Mouse (Mus musculus) myocyte (in vitro differentiated cells): Measurements from ENCODE around the gene Wrap73. TPM values are rescaled to one million over a fixed set of nuclear protein-coding genes. Genes with fewer than 3 reads are reported as not detected.

Experiments
- H3K27me3 ChIP-seq: one replicate; pipeline ENCODE4 v1.6.1; 2011; ENCODE audit not compliant: control insufficient read depth, insufficient read depth, insufficient read length
- H3K36me3 ChIP-seq: one replicate; pipeline ENCODE4 v1.6.1; 2011; ENCODE audit not compliant: control insufficient read depth, insufficient read depth
- H3K4me2 ChIP-seq: one replicate; pipeline ENCODE4 v1.6.1; 2011; ENCODE audit warnings: low read depth, control low read depth
- H3K4me3 ChIP-seq: one replicate; pipeline ENCODE4 v1.5.1; 2011; ENCODE audit warnings: mild to moderate bottlenecking, control low read depth, moderate library complexity
- H3K79me2 ChIP-seq: one replicate; pipeline ENCODE4 v1.6.1; 2011; ENCODE audit not compliant: control insufficient read depth, insufficient read depth
- H3ac ChIP-seq: one replicate; pipeline ENCODE4 v1.6.1; 2011; ENCODE audit not compliant: control insufficient read depth, insufficient read length
- CEBPB ChIP-seq: IDR thresholded peaks from 2 replicates; pipeline ENCODE4 v1.6.1; 2011; ENCODE audit warnings: mild to moderate bottlenecking, moderate library complexity; ENCODE audit not compliant: poor library complexity, insufficient read depth, severe bottlenecking
- E2F4 ChIP-seq: IDR thresholded peaks from one replicate; pipeline ENCODE4 v1.6.1; 2011; ENCODE audit warnings: mild to moderate bottlenecking, control low read depth, moderate library complexity; ENCODE audit not compliant: insufficient read depth
- MAX ChIP-seq: IDR thresholded peaks from one replicate; pipeline ENCODE4 v1.6.1; 2011; ENCODE audit warnings: low read depth, mild to moderate bottlenecking, control low read depth
- MYOD1 ChIP-seq, 3 experiments: IDR thresholded peaks; one replicate each; pipeline ENCODE4 v1.6.1; 2011; ENCODE audit warnings: control low read depth in 2 of 3, low read depth in 2 of 3, mild to moderate bottlenecking in 2 of 3, moderate library complexity in 1 of 3; ENCODE audit not compliant: insufficient read length in 2 of 3, control insufficient read depth in 1 of 3
- MYOG ChIP-seq, 3 experiments: IDR thresholded peaks; one replicate each; pipeline ENCODE4 v1.6.1; 2011; ENCODE audit warnings: control low read depth in 2 of 3, low read depth in 2 of 3, mild to moderate bottlenecking in 2 of 3; ENCODE audit not compliant: insufficient read length in 2 of 3, control insufficient read depth in 1 of 3, insufficient read depth in 1 of 3
- POLR2A ChIP-seq: IDR thresholded peaks from one replicate; pipeline ENCODE4 v1.6.1; 2011; ENCODE audit warnings: low read depth, mild to moderate bottlenecking, control low read depth, moderate library complexity; ENCODE audit not compliant: insufficient read length
- POLR2AphosphoS2 ChIP-seq: IDR thresholded peaks from one replicate; pipeline ENCODE4 v1.6.1; 2011; ENCODE audit warnings: low read depth, control low read depth; ENCODE audit not compliant: insufficient read length
- REST ChIP-seq: IDR thresholded peaks from one replicate; pipeline ENCODE4 v1.6.1; 2011; ENCODE audit warnings: mild to moderate bottlenecking, control low read depth, moderate library complexity; ENCODE audit not compliant: insufficient read depth, insufficient read length
- SRF ChIP-seq: IDR thresholded peaks from one replicate; pipeline ENCODE4 v1.6.1; 2011; ENCODE audit warnings: low read depth; ENCODE audit not compliant: control insufficient read depth, insufficient read length
- TCF12 ChIP-seq: IDR thresholded peaks from one replicate; pipeline ENCODE4 v1.6.1; 2011; ENCODE audit warnings: mild to moderate bottlenecking, control low read depth; ENCODE audit not compliant: poor library complexity, insufficient read depth, severe bottlenecking
- TCF3 ChIP-seq: IDR thresholded peaks from one replicate; pipeline ENCODE4 v1.6.1; 2011; ENCODE audit warnings: low read depth, control low read depth; ENCODE audit not compliant: insufficient read length
- USF1 ChIP-seq: IDR thresholded peaks from one replicate; pipeline ENCODE4 v1.6.1; 2011; ENCODE audit warnings: low read depth, mild to moderate bottlenecking, control low read depth, moderate library complexity
- polyA plus RNA-seq: library from polyadenylated mRNA; unstranded; fragments of >200 nt; fragmentation: generic; extraction: Trizol; gene quantifications from one replicate; pipeline ENCODE4 v1.2.1, GENCODE M21; 2012; ENCODE audit warnings: missing spikeins

The Wrap73 gene
- polyA plus RNA-seq, 1 experiment, result 23.8 TPM

- no peaks in the 10 kb centered on the region for H3K27me3 ChIP-seq
- TF ChIP-seq MYOG (IDR thresholded peaks at IDR 0.05; ENCODE audit: control insufficient read depth in 1 of 3, insufficient read depth in 1 of 3, insufficient read length in 2 of 3, low read depth in 2 of 3), result no peak
- TF ChIP-seq SRF, result no peak
- no peak for TF ChIP-seq E2F4
- no peak for TF ChIP-seq MYOD1 (IDR thresholded peaks at IDR 0.05; ENCODE audit: control insufficient read depth in 1 of 3, insufficient read length in 2 of 3, low read depth in 2 of 3)
- TF ChIP-seq POLR2AphosphoS2, result no peak
- TF ChIP-seq POLR2A, result no peak
- no peak for TF ChIP-seq TCF12
- TF ChIP-seq MAX, result no peak
- TF ChIP-seq USF1, result no peak
- no peaks in the 10 kb centered on the region for H3K79me2 ChIP-seq
- no peak overlapping the region for H3K4me3 ChIP-seq
- no peaks in the 10 kb centered on the region for H3K36me3 ChIP-seq
- H3K4me2 ChIP-seq, result no peak overlapping the region
- no peak overlapping the region for H3ac ChIP-seq
Measured at GRCm38 (mm10) chr4:154201511-154201910, 59.3 kb downstream of the Wrap73 start.

DNA sequence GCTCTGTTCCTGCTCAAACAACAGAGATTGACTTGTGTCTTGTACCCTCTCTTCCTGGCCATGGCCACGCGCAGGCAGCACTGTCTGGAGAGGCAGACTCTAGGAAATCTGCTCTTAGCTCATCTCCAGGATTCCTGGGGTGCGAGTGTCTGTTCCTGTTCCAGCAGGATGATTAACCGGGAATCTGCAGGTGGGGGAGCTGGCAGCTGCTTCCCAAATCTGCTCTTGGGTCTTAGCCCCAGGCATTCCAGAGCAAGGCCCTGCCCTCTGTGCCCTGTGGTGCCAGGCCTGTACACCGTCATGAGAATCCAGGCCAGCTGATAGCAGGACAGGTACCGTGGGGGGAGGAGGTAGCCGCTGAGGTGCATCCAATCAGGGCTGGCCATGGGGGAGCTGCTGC is 62.4 kb downstream of the Wrap73 start:
- H3K27me3 ChIP-seq, result no peaks in the 10 kb centered on the region
- no peak overlapping the region for H3K4me2 ChIP-seq
- H3ac ChIP-seq, result no peak overlapping the region
- H3K4me3 ChIP-seq, result no peak overlapping the region
- no peaks in the 10 kb centered on the region for H3K79me2 ChIP-seq
- TF ChIP-seq POLR2A (no peak), USF1 (no peak), SRF (no peak), REST (no peak), POLR2AphosphoS2 (no peak), TCF3 (no peak), MAX (no peak), E2F4 (no peak), TCF12 (no peak), CEBPB (no peak), MYOD1 (IDR thresholded peaks at IDR 0.05; ENCODE audit: control insufficient read depth in 1 of 3, insufficient read length in 2 of 3, low read depth in 2 of 3) (no peak), MYOG (IDR thresholded peaks at IDR 0.05; ENCODE audit: control insufficient read depth in 1 of 3, insufficient read depth in 1 of 3, insufficient read length in 2 of 3, low read depth in 2 of 3) (no peak)
- no peaks in the 10 kb centered on the region for H3K36me3 ChIP-seq

DNA sequence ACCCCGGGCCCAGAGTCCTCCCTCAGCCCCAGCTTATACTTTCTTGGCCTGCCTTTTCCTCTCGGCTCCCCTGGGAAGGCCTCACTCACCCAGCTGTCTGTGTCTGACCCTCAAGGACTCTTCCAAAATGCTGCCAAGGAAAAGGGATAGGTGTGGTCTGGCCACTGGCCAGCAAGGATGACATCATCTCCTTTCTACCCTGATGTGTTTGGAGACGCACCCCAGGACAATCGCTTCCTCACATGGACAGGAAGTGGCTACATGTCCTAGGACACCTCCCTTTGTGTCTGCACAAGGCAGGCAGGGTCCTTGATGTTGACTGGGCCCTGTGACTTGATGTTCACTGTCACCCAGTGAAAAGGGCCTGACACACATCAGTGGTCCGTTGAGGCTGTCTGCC is 63.2 kb downstream of the Wrap73 start:
- Histone ChIP-seq H3ac (no peak overlapping the region), H3K36me3 (no peaks in the 10 kb centered on the region), H3K79me2 (no peaks in the 10 kb centered on the region), H3K4me2 (no peak overlapping the region), H3K4me3 (no peak overlapping the region), H3K27me3 (no peaks in the 10 kb centered on the region)
- TF ChIP-seq SRF (no peak), REST (no peak)

DNA sequence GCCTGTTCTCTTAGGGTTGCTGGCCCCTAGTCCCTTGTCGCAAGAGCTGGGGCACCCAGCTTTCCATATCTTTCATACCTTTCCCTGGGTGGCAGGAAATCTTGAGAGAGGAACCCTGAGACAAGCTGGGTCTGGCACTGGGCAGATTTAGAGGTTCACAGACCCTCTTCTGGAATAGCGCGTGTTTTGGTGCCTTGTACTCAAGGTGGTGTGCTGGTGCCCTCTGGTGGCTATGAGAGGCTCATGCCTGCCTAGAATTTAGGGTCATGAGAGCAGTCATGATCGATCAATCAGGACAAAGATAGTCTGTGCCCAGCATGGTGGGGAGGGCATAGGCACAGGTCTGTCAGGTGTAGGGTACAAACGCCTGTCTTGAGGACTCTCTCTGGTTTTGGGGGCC is 65.1 kb downstream of the Wrap73 start:
- Histone ChIP-seq H3ac (no peak overlapping the region), H3K27me3 (no peaks in the 10 kb centered on the region), H3K4me3 (no peak overlapping the region), H3K4me2 (no peak overlapping the region), H3K36me3 (no peaks in the 10 kb centered on the region), H3K79me2 (no peaks in the 10 kb centered on the region)
- TF ChIP-seq SRF, result no peak
- TF ChIP-seq REST, result no peak
- TF ChIP-seq POLR2A, result no peak
- no peak for TF ChIP-seq E2F4
- TF ChIP-seq MYOG (IDR thresholded peaks at IDR 0.05; ENCODE audit: control insufficient read depth in 1 of 3, insufficient read depth in 1 of 3, insufficient read length in 2 of 3, low read depth in 2 of 3), result no peak
- no peak for TF ChIP-seq TCF3

DNA sequence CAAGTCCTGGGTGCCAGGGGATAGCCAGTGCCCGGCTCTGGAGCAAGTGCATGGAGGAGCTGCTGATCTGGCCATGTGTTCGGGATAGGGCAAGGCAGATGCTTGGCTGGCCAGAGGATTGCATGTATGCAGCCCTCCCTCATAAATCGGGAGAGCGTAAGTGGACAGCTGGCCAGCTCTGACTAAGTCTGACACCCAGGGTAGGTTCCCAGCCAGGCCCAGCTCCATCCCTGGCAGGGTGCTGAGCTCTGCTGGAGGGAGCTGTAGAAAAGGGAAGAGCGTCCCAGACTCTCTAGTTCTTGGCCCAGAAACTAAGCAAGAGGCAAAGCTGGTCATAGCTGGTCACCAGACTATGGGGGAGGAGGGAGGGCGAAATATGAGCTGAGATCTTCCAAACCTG is 66.9 kb downstream of the Wrap73 start:
- H3K4me3 ChIP-seq, result no peak overlapping the region
- no peaks in the 10 kb centered on the region for H3K27me3 ChIP-seq
- H3K36me3 ChIP-seq, result no peaks in the 10 kb centered on the region
- TF ChIP-seq MYOG (IDR thresholded peaks at IDR 0.05; ENCODE audit: control insufficient read depth in 1 of 3, insufficient read depth in 1 of 3, insufficient read length in 2 of 3, low read depth in 2 of 3) (no peak), MYOD1 (IDR thresholded peaks at IDR 0.05; ENCODE audit: control insufficient read depth in 1 of 3, insufficient read length in 2 of 3, low read depth in 2 of 3) (no peak), E2F4 (no peak), USF1 (no peak), SRF (no peak), POLR2AphosphoS2 (no peak), REST (no peak), MAX (no peak), POLR2A (no peak), TCF12 (no peak), TCF3 (no peak), CEBPB (no peak)
- no peak overlapping the region for H3ac ChIP-seq
- H3K79me2 ChIP-seq, result no peaks in the 10 kb centered on the region
- no peak overlapping the region for H3K4me2 ChIP-seq
